Mouse (Mus musculus) left cerebral cortex, adult 11 months (tissue): ENCODE measurements at regions not wholly inside any gene's neighbourhood (a gene's known extent, or its start where the extent isn't known, plus 50 kb on each side); places are given as distances from the start of the nearest gene placed in this dataset.

Source experiments
- DNase-seq: peaks from one replicate; pipeline ENCODE4 v3.0.0; 2022; ENCODE audit warnings: low spot score

GRCm38 (mm10) chr15:59138393-59139107, 249.5 kb downstream of the Gm49356 start:
- no peak for DNase-seq

DNA sequence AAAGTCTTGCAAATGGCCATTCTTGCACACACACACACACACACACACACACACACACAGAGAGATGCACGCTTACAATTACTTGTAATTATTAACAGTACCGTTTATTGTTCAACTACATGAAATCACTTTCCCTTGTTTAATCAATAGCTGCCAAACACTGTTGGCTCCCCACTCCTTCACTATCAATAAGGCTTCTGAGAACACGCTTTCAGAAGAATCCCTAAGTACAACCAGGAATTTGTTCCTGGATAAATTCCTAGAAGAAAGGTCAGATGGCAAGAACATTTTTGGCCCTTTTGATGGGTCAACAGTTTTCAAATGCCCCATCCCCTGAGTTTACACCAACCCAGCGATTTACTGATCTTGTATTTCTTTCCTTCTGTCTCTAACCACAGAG, 252.5 kb downstream of the Gm49356 start:
- DNase-seq = no peak

DNA sequence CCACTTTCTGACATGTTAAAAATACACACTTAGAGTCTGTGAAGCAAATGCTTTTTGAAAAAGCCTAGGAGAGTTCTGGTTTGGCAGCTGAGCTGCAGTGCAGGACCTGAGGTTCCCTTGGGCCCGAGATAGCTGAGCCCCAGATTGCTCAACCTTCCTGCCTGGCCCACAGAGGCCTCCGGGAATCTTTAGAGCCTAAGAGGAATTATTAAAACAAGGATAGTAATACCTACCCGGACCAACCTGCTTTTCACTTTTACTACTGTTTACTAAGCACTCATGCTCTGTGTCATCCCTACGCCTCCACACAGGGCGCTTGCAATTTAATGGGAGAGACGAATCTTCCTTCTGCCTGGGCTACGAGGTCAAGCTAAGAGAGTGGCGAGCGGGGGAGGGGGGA, 253.4 kb downstream of the Gm49356 start:
- no peak for DNase-seq

- no peak for DNase-seq
Observed at GRCm38 (mm10) chr15:59143891-59144290, 254.8 kb downstream of the Gm49356 start.

GRCm38 (mm10) chr15:59145679-59146078, 256.6 kb downstream of the Gm49356 start:
- no peak for DNase-seq

- DNase-seq = no peak
Observed at GRCm38 (mm10) chr15:59146111-59146510, 257.0 kb downstream of the Gm49356 start.

GRCm38 (mm10) chr15:59146586-59147085, 257.5 kb downstream of the Gm49356 start:
- no peak for DNase-seq

- no peak for DNase-seq
Observed at GRCm38 (mm10) chr15:59148531-59148930, 259.4 kb downstream of the Gm49356 start.

DNA sequence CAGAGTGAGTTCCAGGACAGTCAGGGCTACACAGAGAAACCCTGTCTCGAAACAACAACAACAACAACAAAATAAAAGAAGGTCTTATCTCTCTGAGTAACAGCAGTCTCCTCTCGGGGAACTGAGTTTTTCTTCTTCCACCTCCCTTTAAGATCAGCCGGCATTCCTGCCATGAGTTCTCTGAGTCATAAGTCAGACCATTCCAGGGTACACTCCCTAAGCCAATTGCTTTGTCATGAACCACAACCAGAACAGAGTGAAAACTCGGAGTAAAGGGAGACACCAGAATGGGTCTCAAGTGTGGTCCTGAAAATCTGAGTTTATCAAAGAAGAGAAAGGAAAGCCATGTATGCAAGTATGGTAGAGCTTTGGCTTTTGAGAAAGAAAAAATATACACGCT, 262.4 kb downstream of the Gm49356 start:
- no peak for DNase-seq

DNA sequence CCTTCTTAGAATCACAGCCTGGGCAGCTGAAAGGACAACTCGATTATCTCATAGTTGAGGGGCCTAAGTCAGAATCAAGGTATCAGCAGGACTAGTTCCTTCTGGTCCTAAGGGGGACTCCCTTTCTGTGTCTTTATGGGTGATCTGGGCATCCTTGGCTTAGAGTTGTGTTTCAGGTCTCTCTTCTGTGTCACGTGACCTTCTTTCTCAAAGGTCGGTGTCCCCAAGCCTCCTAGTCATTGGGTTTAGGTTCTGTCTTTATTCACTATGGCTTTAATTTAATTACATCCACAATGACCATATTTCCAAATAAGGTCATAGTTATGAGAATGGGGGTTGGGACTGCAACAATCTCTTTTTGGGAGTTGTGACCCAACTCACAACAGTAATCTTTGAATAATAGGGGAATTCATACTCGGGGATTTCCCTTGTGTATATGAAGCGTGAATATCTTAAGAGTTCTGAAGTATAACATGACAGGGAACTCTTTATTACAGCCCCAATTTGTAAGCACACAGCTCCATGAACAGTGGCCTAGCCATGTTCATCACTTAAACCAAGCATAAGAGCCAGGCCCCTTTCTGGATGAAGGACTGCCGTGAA, 263.8 kb downstream of the Gm49356 start:
- no peak for DNase-seq

DNA sequence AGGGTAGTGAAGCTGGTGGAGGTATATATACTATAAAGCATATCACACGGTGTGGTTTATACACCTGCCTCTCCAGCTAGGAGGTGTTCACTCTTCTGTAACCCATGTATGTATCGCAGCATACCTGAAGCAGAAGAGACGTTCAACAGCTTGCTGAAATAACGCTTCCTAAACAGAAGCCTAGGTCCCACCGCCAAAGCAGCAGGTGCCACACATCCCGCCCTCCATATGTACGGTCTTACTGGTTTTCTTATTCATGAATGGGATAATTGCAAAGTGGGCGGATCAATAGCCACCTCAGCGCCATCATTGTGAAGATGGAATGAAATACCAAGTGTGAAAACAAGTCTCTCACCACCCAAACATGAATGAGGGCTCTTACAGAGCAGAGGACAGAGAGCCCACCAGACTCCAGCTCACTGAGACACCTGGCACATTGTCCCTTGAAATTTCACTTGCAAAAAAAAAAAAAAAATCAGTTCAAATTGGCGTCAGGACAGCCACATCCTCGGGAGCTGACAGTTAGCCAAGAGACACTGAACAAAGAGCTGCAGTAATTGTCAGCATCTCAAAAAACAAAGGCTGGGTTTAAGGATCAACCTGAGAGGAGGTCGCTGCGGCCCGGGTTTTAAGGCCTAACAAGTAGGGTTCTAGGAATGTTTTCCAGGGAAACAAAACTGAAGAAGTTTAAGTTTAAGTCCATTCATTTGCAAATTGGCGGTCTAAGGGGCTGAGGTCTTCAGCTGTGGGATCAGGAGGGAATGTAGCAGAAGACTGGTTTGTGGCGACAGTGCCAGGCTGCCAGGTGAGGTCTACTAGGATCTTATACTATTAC, 264.5 kb downstream of the Gm49356 start:
- no peak for DNase-seq

DNA sequence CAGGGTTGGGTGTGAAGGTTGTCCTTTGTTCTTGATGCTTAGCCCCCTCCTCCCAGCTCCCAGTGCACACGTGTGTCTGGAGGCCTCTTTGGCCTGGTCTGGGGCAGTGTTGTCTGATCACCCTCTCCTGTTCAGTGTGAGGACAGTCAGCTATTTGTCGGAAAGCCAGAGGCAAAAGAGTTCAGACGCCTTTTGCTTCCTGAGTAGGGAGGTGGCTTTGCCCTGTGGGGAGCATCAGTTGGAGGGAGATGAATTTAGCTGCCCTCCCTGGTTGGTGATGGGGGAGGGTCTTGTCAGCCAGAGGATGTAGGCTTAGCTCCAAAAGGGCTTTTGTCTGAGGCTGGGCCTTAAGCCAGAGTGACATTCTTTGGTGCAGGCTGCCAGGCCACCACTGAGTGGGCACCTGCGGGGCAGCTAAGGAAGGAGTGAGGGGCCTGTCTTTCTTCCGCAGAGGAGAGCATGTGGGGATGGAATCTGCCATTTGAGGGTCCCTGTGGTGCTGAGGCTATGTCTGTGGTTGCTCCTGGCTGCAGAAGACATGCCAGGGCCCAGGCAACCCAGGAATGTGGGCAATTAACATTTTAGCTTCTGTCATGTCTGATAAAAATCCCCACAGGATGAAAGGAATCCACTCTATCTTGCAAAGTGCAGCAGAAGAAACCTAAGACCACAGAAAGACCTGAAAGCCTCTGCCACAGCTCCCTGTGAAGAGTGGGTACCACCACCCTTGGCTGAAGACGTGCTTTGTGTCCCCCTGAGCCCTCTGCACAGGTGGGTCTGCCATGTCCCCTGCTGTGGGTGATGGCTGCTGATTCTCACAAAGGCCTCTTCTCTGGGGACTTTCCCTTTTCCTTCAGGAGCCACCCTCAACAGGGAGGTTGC, 265.6 kb downstream of the Gm49356 start:
- no peak for DNase-seq

DNA sequence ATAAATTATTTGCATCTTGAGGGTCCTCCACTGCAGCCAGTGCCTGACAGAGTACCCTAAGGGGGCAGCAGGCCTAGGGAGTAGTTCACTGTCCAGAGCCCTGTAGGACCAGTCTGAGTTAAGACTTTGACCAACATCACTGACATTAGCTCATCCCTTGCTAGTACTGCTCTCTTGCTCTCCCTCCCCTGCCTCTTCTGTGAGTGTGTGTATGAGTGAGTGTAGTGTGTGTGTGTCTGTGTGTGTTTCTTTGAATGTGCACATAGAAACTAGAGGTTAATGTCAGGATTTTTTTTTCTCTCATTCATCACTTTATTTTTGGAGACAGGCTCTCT, 266.2 kb downstream of the Gm49356 start:
- DNase-seq = no peak

DNA sequence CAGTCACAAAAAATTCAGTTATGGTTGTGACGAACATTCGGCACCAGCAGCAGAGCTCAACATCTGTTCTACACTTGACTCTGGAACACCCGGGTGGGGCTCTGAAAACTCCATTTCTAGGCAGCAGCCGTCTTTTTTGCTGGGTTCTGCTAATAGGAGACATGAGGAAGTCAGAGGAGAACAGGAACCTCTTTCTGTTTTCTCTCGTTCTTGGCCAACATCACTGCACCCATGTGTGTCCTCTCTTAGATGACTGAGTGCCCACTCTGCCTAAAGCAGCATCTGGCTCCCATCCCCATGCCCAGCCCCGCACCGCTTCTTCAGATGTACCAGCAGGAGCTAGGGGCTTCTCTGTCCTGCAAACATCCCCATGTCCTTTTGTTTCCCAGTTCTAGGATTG, 267.2 kb downstream of the Gm49356 start:
- DNase-seq = no peak

DNA sequence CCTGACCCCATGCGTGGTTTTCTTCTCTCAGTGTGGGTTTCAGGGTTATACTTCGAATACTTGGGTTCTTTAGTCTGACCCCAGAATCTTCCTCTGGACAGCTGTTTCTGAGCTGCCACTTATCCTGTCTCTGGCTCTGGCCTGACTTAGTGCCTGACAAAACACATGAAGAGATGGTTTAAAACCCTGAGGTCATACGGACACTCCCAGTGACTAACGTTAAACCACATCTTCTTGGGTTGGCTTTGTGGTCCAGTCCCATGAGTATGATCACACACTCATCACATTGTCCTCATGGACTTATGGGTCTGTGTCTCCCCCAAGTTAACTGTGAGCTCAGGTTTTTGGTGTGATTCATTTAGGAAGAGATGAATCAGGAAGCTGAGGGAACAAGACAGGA, 269.7 kb downstream of the Gm49356 start:
- DNase-seq = no peak

- no peak for DNase-seq
Observed at GRCm38 (mm10) chr15:59160931-59161920, 272.1 kb downstream of the Gm49356 start.

- DNase-seq = no peak
Observed at GRCm38 (mm10) chr15:59167937-59168659, 279.0 kb downstream of the Gm49356 start.

DNA sequence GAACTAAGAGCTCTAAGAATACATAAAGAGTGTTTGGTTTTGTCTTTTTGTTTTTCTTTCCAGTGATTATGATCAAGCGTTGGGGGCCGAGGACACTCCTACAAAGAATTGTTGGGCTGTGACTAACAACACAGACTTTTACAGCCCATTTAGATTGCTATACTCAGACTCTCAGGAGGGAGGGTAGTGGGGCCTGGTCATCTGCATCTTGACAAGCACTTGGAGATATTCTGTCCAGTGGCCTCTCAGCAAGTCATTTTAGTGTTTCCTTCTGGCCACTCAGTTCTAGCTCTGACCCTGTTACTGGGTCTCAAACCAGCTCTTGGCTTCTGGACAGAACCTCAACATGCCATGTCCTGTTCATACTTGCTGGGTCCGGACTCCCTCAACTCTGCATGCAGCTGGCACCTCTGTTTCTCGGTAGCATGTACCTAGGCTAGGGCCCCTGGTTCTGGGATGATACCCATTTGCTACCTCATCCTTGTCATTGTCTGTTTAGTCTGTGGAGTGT, 279.6 kb downstream of the Gm49356 start:
- no peak for DNase-seq

- DNase-seq = no peak
Observed at GRCm38 (mm10) chr15:59169237-59169797, 280.2 kb downstream of the Gm49356 start.

- DNase-seq = no peak
Observed at GRCm38 (mm10) chr15:59169831-59170230, 280.7 kb downstream of the Gm49356 start.
